Mouse (Mus musculus): ENCODE results near the gene Gm6525. TPM values are rescaled to one million over a fixed set of nuclear protein-coding genes. Genes with fewer than 3 reads are reported as not detected.

Gm6525 gene
- polyA plus RNA-seq, 1 experiment from 2014 or later: not detected

DNA sequence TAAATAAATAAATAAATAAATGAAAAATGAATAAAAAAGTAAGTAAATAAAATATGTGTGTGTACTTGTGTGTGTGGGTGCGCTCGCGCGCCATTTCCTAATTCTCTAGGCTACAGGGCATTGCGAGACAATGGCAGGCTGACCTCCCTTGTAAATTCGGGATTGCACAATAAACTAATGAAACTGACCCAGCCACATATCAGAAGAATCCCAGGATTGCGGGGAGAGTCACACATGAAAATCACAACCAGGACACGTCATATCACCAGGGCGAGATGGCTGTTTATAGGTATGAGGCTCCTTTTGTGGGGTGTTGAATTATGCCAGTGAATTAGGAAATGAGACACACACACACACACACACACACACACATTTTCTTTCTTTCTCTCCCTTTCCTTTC is 25.6 kb downstream of the Gm6525 start:
- 83% methylated on average over 9 of the region's 9 CpGs for WGBS (ENCODE audit: insufficient replicate concordance)
- Histone ChIP-seq H3K36me3 (no peaks in the 10 kb centered on the region), H3K4me1 (replicated peaks) (no peaks in the 10 kb centered on the region), H3K9me3 (replicated peaks) (no peaks in the 10 kb centered on the region), H3K9ac (no peak overlapping the region), H3K4me2 (no peak overlapping the region), H3K27ac (no peak overlapping the region), H3K27me3 (no peaks in the 10 kb centered on the region), H3K4me3 (replicated peaks) (no peak overlapping the region)
- DNase-seq: no peak
- ATAC-seq (ENCODE audit: low read depth): no peak

DNA sequence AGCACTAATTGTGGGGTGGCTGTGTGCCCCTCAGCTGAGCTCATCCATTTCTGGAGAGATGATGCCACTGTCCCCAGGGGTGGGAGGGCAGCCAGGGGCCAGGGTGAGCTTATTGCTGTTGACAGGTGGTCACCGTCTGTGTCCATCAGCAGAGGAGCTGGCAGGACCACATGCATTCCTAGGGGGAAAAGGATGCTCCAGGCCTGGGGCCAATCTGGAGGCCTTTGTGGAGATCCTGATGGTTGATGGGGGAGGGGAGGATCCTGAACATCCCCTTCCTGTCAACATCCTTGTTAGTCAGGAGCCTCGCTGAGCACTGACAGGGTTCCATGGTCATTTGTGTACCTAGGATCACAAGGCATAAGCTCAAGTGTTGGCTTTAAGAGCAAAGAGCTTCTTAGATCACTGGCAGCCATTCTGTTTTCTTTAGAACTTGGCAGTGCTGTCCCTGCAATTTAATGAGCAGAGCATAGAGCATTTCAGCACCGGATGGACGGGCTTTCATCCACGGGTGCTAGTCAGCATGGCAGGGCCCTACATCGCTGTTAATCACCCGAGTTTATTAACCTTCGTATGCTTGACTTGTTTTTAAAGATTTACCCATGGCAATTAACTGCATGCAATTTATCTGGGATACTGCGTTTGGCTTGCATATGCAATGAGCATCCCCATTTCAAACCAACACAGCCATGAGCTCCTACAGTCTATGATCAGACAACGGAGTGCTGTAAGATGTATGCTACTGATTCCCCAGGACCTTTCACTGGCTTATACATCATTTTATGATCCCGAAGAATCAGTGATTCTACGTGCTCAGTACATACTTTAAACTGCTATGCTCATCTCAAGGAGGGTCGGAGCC is 26.9 kb downstream of the Gm6525 start:
- 69% methylated on average over 13 of the region's 13 CpGs for WGBS (ENCODE audit: insufficient replicate concordance)
- Histone ChIP-seq H3K27ac (no peak overlapping the region), H3K9ac (no peak overlapping the region), H3K9me3 (replicated peaks) (no peaks in the 10 kb centered on the region), H3K36me3 (no peaks in the 10 kb centered on the region), H3K4me2 (no peak overlapping the region), H3K27me3 (no peaks in the 10 kb centered on the region), H3K4me3 (replicated peaks) (no peak overlapping the region), H3K4me1 (replicated peaks) (no peaks in the 10 kb centered on the region)
- DNase-seq (no peak), ATAC-seq (ENCODE audit: low read depth) (no peak)

GRCm38 (mm10) chr3:84204640-84205039 is 30.7 kb downstream of the Gm6525 start:
- H3K4me1 ChIP-seq (replicated peaks): no peaks in the 10 kb centered on the region
- H3K4me3 ChIP-seq (replicated peaks): no peak overlapping the region
- ATAC-seq (ENCODE audit: low read depth) (no peak), DNase-seq (no peak)
- H3K27ac ChIP-seq: no peak overlapping the region
- no peaks in the 10 kb centered on the region for H3K9me3 ChIP-seq (replicated peaks)
- no peaks in the 10 kb centered on the region for H3K27me3 ChIP-seq
- no peak overlapping the region for H3K4me2 ChIP-seq
- 69% methylated on average over 5 of the region's 5 CpGs for WGBS (ENCODE audit: insufficient replicate concordance)
- H3K36me3 ChIP-seq: no peaks in the 10 kb centered on the region
- H3K9ac ChIP-seq: no peak overlapping the region

GRCm38 (mm10) chr3:84205650-84206049 is 31.7 kb downstream of the Gm6525 start:
- 62% methylated on average over 6 of the region's 6 CpGs for WGBS (ENCODE audit: insufficient replicate concordance)
- ATAC-seq (ENCODE audit: low read depth): no peak

GRCm38 (mm10) chr3:84206106-84206505 is 32.2 kb downstream of the Gm6525 start:
- no peaks in the 10 kb centered on the region for H3K9me3 ChIP-seq (replicated peaks)
- ATAC-seq (ENCODE audit: low read depth): no peak
- H3K36me3 ChIP-seq: no peaks in the 10 kb centered on the region
- no peak overlapping the region for H3K27ac ChIP-seq
- no peaks in the 10 kb centered on the region for H3K4me1 ChIP-seq (replicated peaks)
- no peak overlapping the region for H3K4me3 ChIP-seq (replicated peaks)
- no peaks in the 10 kb centered on the region for H3K27me3 ChIP-seq
- H3K9ac ChIP-seq: no peak overlapping the region
- DNase-seq: no peak
- H3K4me2 ChIP-seq: no peak overlapping the region
- WGBS (ENCODE audit: insufficient replicate concordance): 70% methylated on average over 3 of the region's 3 CpGs

More at GRCm38 (mm10) chr3:84205650-84206049, 31.7 kb downstream of the Gm6525 start:
- H3K9ac ChIP-seq: no peak overlapping the region
- H3K4me3 ChIP-seq (replicated peaks): no peak overlapping the region
- H3K27ac ChIP-seq: no peak overlapping the region
- DNase-seq: no peak
- no peaks in the 10 kb centered on the region for H3K36me3 ChIP-seq
- no peaks in the 10 kb centered on the region for H3K27me3 ChIP-seq
- no peaks in the 10 kb centered on the region for H3K4me1 ChIP-seq (replicated peaks)
- H3K4me2 ChIP-seq: no peak overlapping the region
- H3K9me3 ChIP-seq (replicated peaks): no peaks in the 10 kb centered on the region

DNA sequence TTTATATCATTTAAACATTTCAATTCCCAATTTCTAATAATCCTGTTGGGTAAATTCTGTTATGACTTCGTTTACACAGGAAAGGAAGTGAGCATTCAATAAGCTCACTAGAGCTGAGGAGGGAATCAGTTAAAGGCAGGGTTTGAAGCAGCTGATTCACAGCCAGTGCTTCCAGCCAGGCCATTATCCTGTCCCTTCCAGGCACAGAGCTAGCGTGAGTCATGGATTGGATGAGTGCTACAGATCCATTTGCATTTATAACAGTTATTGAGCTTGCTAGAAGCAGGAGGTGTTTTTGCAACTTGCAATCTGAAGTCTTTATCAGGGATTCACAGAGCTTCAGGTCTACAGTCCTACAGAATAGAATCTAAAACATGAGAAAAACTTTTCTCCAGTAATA is 33.5 kb downstream of the Gm6525 start:
- H3K27me3 ChIP-seq: no peaks in the 10 kb centered on the region
- H3K4me1 ChIP-seq (replicated peaks): no peaks in the 10 kb centered on the region
- no peak overlapping the region for H3K27ac ChIP-seq
- H3K4me3 ChIP-seq (replicated peaks): no peak overlapping the region
- H3K4me2 ChIP-seq: no peak overlapping the region
- ATAC-seq (ENCODE audit: low read depth) (no peak), DNase-seq (no peak)
- WGBS (ENCODE audit: insufficient replicate concordance): 43% methylated on average over 2 of the region's 2 CpGs
- no peak overlapping the region for H3K9ac ChIP-seq
- H3K36me3 ChIP-seq: no peaks in the 10 kb centered on the region
- H3K9me3 ChIP-seq (replicated peaks): no peaks in the 10 kb centered on the region

DNA sequence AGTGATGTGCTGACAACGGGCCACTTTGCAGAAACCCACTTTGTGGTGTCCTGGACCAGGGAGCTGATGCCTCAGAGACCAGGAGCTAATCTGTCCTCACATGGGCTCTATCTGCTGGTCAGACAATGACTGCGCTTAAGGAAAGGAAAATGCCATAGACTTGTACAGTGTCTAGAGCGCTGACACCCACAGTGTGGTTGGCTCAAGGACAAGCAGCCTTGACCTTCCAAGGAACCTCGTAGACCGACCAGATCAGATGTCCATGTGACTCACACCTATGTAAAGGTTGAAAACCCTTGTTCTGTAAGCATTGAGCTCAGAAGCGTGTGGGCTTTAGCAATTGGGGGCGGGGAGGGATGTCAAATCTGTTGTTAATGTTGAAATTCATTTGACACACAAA is 34.6 kb downstream of the Gm6525 start:
- H3K4me2 ChIP-seq: no peak overlapping the region
- WGBS (ENCODE audit: insufficient replicate concordance): 73% methylated on average over 7 of the region's 7 CpGs
- no peak for ATAC-seq (ENCODE audit: low read depth)

DNA sequence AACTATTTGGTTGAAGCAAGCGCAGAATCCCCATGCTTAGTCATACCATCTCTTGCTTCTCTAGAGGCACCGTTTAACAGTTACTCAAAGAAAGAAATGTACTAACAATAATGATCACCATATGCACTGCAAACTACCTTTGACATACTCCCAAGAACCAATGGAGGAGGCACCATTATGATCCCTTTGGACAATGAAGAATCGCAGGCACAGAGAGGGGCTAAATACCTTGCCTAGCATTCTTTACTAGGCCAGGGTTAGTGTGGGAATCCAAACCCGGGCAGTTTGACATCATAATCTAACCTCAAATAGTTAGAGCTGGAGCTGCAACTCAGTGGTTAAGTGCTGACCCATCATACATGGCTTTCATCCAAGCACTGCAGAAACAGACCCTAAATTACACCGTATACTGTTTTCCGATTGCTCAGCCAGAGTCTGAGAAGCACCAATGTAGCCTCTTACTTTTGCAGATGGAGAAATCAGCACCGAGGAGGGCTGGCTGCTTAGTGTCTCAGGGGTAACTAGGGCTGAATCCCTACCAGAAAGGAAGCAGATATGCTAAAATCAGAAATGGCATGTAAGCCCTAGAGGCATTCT is 35.1 kb downstream of the Gm6525 start:
- Histone ChIP-seq H3K4me3 (replicated peaks) (no peak overlapping the region), H3K36me3 (no peaks in the 10 kb centered on the region), H3K27ac (no peak overlapping the region), H3K9me3 (replicated peaks) (no peaks in the 10 kb centered on the region), H3K4me1 (replicated peaks) (no peaks in the 10 kb centered on the region), H3K4me2 (no peak overlapping the region), H3K27me3 (no peaks in the 10 kb centered on the region), H3K9ac (no peak overlapping the region)
- no peak for DNase-seq
- WGBS (ENCODE audit: insufficient replicate concordance): 74% methylated on average over 7 of the region's 7 CpGs
- no peak for ATAC-seq (ENCODE audit: low read depth)

More for the DNA sequence above, 34.6 kb downstream of the Gm6525 start:
- H3K4me1 ChIP-seq (replicated peaks): no peaks in the 10 kb centered on the region
- no peak for DNase-seq
- H3K27ac ChIP-seq: no peak overlapping the region
- no peaks in the 10 kb centered on the region for H3K36me3 ChIP-seq
- no peak overlapping the region for H3K4me3 ChIP-seq (replicated peaks)
- no peaks in the 10 kb centered on the region for H3K27me3 ChIP-seq
- H3K9ac ChIP-seq: no peak overlapping the region
- H3K9me3 ChIP-seq (replicated peaks): no peaks in the 10 kb centered on the region

GRCm38 (mm10) chr3:84211340-84211875 is 37.5 kb downstream of the Gm6525 start:
- H3K9ac ChIP-seq: no peak overlapping the region
- no peak for DNase-seq
- H3K27me3 ChIP-seq: no peaks in the 10 kb centered on the region
- H3K27ac ChIP-seq: no peak overlapping the region
- WGBS (ENCODE audit: insufficient replicate concordance): 63% methylated on average over 7 of the region's 7 CpGs
- H3K4me2 ChIP-seq: no peak overlapping the region
- no peaks in the 10 kb centered on the region for H3K9me3 ChIP-seq (replicated peaks)
- H3K4me3 ChIP-seq (replicated peaks): no peak overlapping the region
- H3K4me1 ChIP-seq (replicated peaks): no peaks in the 10 kb centered on the region
- ATAC-seq (ENCODE audit: low read depth): no peak
- H3K36me3 ChIP-seq: no peaks in the 10 kb centered on the region

- no peak for ATAC-seq (ENCODE audit: low read depth)
These were observed 40.6 kb downstream of the Gm6525 start for GRCm38 (mm10) chr3:84214501-84214900.

DNA sequence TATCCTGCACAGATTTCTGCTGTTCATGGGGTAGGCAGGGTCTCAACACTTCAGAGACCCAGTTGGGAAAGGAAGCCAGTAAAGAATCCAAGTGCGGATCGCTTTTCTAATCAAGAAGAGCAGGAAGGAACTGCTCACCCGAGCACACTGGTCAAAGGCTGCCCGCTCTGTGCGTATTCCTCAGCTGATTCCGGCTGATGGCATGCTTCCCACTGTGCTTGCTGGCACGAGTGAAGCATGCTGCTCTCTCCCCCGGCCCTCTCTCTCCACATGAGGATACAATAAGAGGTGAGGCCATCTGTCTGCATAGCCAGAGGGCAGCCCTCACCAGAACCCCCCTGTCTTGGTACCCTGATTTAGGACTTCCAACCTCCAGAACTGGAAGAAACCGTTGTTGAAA is 41.3 kb downstream of the Gm6525 start:
- Histone ChIP-seq H3K9ac (no peak overlapping the region), H3K36me3 (no peaks in the 10 kb centered on the region), H3K9me3 (replicated peaks) (no peaks in the 10 kb centered on the region), H3K4me1 (replicated peaks) (peaks cover 2% of the 10 kb centered on the region; the same call in 1 of the 2 replicates), H3K27ac (no peak overlapping the region), H3K4me2 (no peak overlapping the region), H3K4me3 (replicated peaks) (no peak overlapping the region), H3K27me3 (peaks cover 27% of the 10 kb centered on the region)
- no peak for ATAC-seq (ENCODE audit: low read depth)
- 67% methylated on average over 9 of the region's 9 CpGs for WGBS (ENCODE audit: insufficient replicate concordance)
- DNase-seq: no peak

More at GRCm38 (mm10) chr3:84214501-84214900, 40.6 kb downstream of the Gm6525 start:
- no peak overlapping the region for H3K4me3 ChIP-seq (replicated peaks)
- no peak overlapping the region for H3K27ac ChIP-seq
- 63% methylated on average over 6 of the region's 6 CpGs for WGBS (ENCODE audit: insufficient replicate concordance)
- no peak overlapping the region for H3K9ac ChIP-seq
- peaks cover 19% of the 10 kb centered on the region for H3K27me3 ChIP-seq
- DNase-seq: no peak
- H3K9me3 ChIP-seq (replicated peaks): no peaks in the 10 kb centered on the region
- no peak overlapping the region for H3K4me2 ChIP-seq
- H3K36me3 ChIP-seq: no peaks in the 10 kb centered on the region
- no peaks in the 10 kb centered on the region for H3K4me1 ChIP-seq (replicated peaks)
